Mouse (Mus musculus): Measurements from ENCODE around the gene S1pr3. TPM values are rescaled to one million over a fixed set of nuclear protein-coding genes. Genes with fewer than 3 reads are reported as not detected.

Gene S1pr3
- polyA plus RNA-seq, 1 experiment from 2014 or later: 41.2 TPM

- Histone ChIP-seq H3K9me3 (ENCODE audit: control insufficient read depth, low read length) (no peaks in the 10 kb centered on the region; the same call in 1 of the 2 replicates), H3K27ac (ENCODE audit: low read depth, low read length) (0 out of 2 replicates have a peak overlapping the region, but pooled peaks have one; percentile 9), H3K4me3 (ENCODE audit: low read depth, low read length) (no peak overlapping the region), H3K27me3 (ENCODE audit: control insufficient read depth, insufficient read depth, low read length) (no peaks in the 10 kb centered on the region), H3K36me3 (ENCODE audit: control insufficient read depth, insufficient read depth, low read length) (no peaks in the 10 kb centered on the region), H3K9ac (ENCODE audit: low read length) (no peak overlapping the region), H3K4me2 (peak overlapping the region; percentile 4; the same call in 1 of the 2 replicates), H3K4me1 (ENCODE audit: control insufficient read depth, insufficient read depth, low read length) (peaks cover 20% of the 10 kb centered on the region)
- 59% methylated on average over 4 of the region's 4 CpGs for WGBS
- DNase-seq (ENCODE audit: low spot score, missing footprints): no peak
- peak; percentile 69 for ATAC-seq (ENCODE audit: low FRiP score)
Measured at GRCm38 (mm10) chr13:51378126-51378525, 30.3 kb upstream of the S1pr3 start.

DNA sequence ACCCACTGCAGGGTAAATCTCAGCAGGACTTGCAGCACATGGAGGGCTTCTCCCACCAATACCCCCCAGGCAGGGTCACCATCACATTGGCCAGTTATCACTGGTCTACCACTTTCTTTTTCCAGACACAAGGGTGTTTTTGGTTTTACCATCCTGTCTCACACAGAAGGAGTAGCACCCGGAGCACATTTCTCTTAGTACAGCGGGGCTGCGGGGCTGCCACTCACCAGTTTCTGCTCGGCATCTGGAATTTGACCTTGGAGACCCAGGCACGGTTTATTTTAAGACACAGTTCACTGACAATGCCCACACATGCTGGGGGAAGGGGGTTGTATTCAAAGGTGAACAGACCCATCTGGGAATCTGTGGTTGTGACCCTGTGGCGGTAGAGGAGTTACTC, 28.8 kb upstream of the S1pr3 start:
- no peaks in the 10 kb centered on the region for H3K36me3 ChIP-seq (ENCODE audit: control insufficient read depth, insufficient read depth, low read length)
- ATAC-seq (ENCODE audit: low FRiP score) (no peak), DNase-seq (ENCODE audit: low spot score, missing footprints) (peak; percentile 92)
- peak overlapping the region; percentile 27; the same call in 1 of the 2 replicates for H3K27ac ChIP-seq (ENCODE audit: low read depth, low read length)
- H3K4me3 ChIP-seq (ENCODE audit: low read depth, low read length): no peak overlapping the region
- no peak overlapping the region for H3K9ac ChIP-seq (ENCODE audit: low read length)
- H3K27me3 ChIP-seq (ENCODE audit: control insufficient read depth, insufficient read depth, low read length): no peaks in the 10 kb centered on the region
- H3K4me2 ChIP-seq: no peak overlapping the region
- H3K4me1 ChIP-seq (ENCODE audit: control insufficient read depth, insufficient read depth, low read length): peaks cover 20% of the 10 kb centered on the region
- WGBS: 20% methylated on average over 6 of the region's 6 CpGs
- H3K9me3 ChIP-seq (ENCODE audit: control insufficient read depth, low read length): no peaks in the 10 kb centered on the region; the same call in 1 of the 2 replicates

DNA sequence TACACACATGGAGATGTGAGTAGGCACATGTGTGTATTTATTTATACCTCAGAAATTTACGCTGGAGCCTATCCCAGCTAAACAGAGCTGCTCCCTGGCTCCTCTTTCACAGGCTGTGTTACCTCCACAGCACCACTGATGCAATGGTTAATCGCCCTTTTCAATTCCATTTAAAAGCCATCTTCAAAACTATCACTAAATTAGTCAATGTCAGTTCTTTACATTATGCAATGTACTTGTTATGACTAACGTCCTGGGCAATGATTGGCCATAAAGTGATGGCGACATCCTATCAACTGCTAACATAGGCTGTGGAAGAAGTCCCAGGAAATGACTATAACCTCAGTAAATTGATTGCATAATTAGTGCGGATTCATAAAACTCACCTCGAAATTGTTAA, 26.9 kb upstream of the S1pr3 start:
- Histone ChIP-seq H3K9ac (ENCODE audit: low read length) (no peak overlapping the region), H3K27ac (ENCODE audit: low read depth, low read length) (no peak overlapping the region), H3K27me3 (ENCODE audit: control insufficient read depth, insufficient read depth, low read length) (no peaks in the 10 kb centered on the region), H3K4me2 (no peak overlapping the region), H3K4me3 (ENCODE audit: low read depth, low read length) (no peak overlapping the region), H3K4me1 (ENCODE audit: control insufficient read depth, insufficient read depth, low read length) (peaks cover 20% of the 10 kb centered on the region), H3K9me3 (ENCODE audit: control insufficient read depth, low read length) (no peaks in the 10 kb centered on the region; the same call in 1 of the 2 replicates), H3K36me3 (ENCODE audit: control insufficient read depth, insufficient read depth, low read length) (no peaks in the 10 kb centered on the region)
- ATAC-seq (ENCODE audit: low FRiP score): no peak
- 93% methylated on average over 6 of the region's 6 CpGs for WGBS
- no peak for DNase-seq (ENCODE audit: low spot score, missing footprints)

- ATAC-seq (ENCODE audit: low FRiP score) (no peak), DNase-seq (ENCODE audit: low spot score, missing footprints) (no peak)
- Histone ChIP-seq H3K9ac (ENCODE audit: low read length) (no peak overlapping the region), H3K9me3 (ENCODE audit: control insufficient read depth, low read length) (no peaks in the 10 kb centered on the region), H3K4me2 (no peak overlapping the region), H3K27ac (ENCODE audit: low read depth, low read length) (no peak overlapping the region), H3K27me3 (ENCODE audit: control insufficient read depth, insufficient read depth, low read length) (no peaks in the 10 kb centered on the region), H3K36me3 (ENCODE audit: control insufficient read depth, insufficient read depth, low read length) (no peaks in the 10 kb centered on the region), H3K4me1 (ENCODE audit: control insufficient read depth, insufficient read depth, low read length) (peaks cover 4% of the 10 kb centered on the region; the same call in 1 of the 2 replicates), H3K4me3 (ENCODE audit: low read depth, low read length) (no peak overlapping the region)
- WGBS: 65% methylated on average over 2 of the region's 2 CpGs
Measured at GRCm38 (mm10) chr13:51384899-51385298, 23.5 kb upstream of the S1pr3 start.

DNA sequence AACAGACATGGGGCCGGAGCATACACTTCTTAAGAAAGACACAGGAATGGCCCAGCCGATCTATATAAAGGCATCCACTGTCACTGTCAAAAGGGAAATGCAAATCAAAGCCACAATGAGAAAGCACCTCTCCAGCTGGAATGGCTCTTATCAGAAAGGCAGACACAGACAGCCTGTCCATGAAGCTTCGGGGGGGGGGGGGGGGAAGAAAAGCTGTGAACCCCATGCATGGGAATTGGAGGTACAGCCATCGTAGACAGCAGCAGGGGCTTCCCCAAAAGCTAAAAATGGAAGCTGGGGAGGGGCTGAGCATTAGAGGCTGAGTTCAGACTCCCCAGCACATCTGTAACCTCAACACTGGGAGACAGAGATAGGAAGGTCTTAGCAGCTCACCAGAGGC, 20.5 kb upstream of the S1pr3 start:
- Histone ChIP-seq H3K27me3 (ENCODE audit: control insufficient read depth, insufficient read depth, low read length) (no peaks in the 10 kb centered on the region), H3K27ac (ENCODE audit: low read depth, low read length) (no peak overlapping the region), H3K36me3 (ENCODE audit: control insufficient read depth, insufficient read depth, low read length) (no peaks in the 10 kb centered on the region), H3K4me3 (ENCODE audit: low read depth, low read length) (no peak overlapping the region), H3K9ac (ENCODE audit: low read length) (no peak overlapping the region), H3K4me1 (ENCODE audit: control insufficient read depth, insufficient read depth, low read length) (peaks cover 2% of the 10 kb centered on the region; the same call in 1 of the 2 replicates), H3K9me3 (ENCODE audit: control insufficient read depth, low read length) (no peaks in the 10 kb centered on the region), H3K4me2 (no peak overlapping the region)
- ATAC-seq (ENCODE audit: low FRiP score) (no peak), DNase-seq (ENCODE audit: low spot score, missing footprints) (no peak)
- 53% methylated on average over 4 of the region's 4 CpGs for WGBS

GRCm38 (mm10) chr13:51390398-51390797, 18.0 kb upstream of the S1pr3 start:
- Histone ChIP-seq H3K4me1 (ENCODE audit: control insufficient read depth, insufficient read depth, low read length) (peaks cover 2% of the 10 kb centered on the region; the same call in 1 of the 2 replicates), H3K9ac (ENCODE audit: low read length) (no peak overlapping the region), H3K4me2 (no peak overlapping the region), H3K27ac (ENCODE audit: low read depth, low read length) (no peak overlapping the region), H3K4me3 (ENCODE audit: low read depth, low read length) (no peak overlapping the region), H3K27me3 (ENCODE audit: control insufficient read depth, insufficient read depth, low read length) (no peaks in the 10 kb centered on the region), H3K36me3 (ENCODE audit: control insufficient read depth, insufficient read depth, low read length) (no peaks in the 10 kb centered on the region), H3K9me3 (ENCODE audit: control insufficient read depth, low read length) (no peaks in the 10 kb centered on the region; the same call in 1 of the 2 replicates)
- WGBS: 70% methylated on average over 4 of the region's 4 CpGs
- DNase-seq (ENCODE audit: low spot score, missing footprints) (no peak), ATAC-seq (ENCODE audit: low FRiP score) (no peak)

DNA sequence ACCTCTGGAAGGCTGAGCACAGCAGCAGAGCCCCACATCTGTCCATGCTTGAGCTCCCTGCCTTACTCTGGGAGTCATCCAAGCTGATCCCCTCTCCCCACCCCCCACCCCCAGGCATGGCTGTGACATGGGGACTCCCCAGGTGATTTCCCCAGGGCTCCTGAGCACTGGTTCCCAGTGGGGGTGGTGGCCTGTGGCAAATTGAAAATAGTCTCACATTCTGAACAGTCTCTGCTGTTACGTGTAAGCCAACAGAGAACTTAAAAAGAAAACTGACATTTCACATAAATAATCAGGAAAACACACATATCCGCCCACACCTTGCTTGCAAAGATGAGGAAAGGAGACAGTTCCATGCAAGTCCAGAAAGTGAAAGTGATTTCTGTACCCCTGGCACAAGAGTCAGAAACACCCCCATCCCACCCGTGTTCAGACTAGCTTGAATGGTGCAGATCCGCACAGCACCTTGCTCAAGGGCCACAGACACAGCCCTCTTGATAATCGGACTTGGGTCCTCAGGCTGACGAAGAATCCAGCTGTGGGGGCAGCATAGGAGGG, 17.0 kb upstream of the S1pr3 start:
- H3K4me3 ChIP-seq (ENCODE audit: low read depth, low read length): no peak overlapping the region
- H3K4me2 ChIP-seq: no peak overlapping the region
- ATAC-seq (ENCODE audit: low FRiP score): no peak
- H3K36me3 ChIP-seq (ENCODE audit: control insufficient read depth, insufficient read depth, low read length): no peaks in the 10 kb centered on the region
- no peak for DNase-seq (ENCODE audit: low spot score, missing footprints)
- H3K27ac ChIP-seq (ENCODE audit: low read depth, low read length): no peak overlapping the region
- WGBS: 89% methylated on average over 6 of the region's 6 CpGs
- H3K4me1 ChIP-seq (ENCODE audit: control insufficient read depth, insufficient read depth, low read length): peaks cover 2% of the 10 kb centered on the region; the same call in 1 of the 2 replicates
- H3K9me3 ChIP-seq (ENCODE audit: control insufficient read depth, low read length): no peaks in the 10 kb centered on the region; the same call in 1 of the 2 replicates
- no peaks in the 10 kb centered on the region for H3K27me3 ChIP-seq (ENCODE audit: control insufficient read depth, insufficient read depth, low read length)
- no peak overlapping the region for H3K9ac ChIP-seq (ENCODE audit: low read length)

DNA sequence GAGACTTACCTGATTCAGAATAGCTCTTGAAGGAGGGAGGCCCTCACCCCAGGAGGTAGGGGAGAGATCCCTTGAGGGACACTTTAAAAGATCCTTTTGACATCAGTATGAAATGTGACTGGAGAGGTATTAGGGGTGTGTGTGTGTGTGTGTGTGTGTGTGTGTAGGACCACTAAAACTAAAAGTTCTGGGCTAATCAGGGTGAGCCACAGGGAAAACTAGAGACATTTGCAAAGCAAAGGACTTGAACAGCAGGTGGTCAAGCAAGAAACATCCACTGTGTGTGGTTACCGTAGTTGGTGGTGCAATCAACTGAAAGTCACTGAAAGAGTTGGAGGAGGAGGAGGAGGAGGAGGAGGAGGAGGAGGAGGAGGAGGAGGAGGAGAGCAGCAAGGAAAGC, 16.2 kb upstream of the S1pr3 start:
- ATAC-seq (ENCODE audit: low FRiP score) (no peak), DNase-seq (ENCODE audit: low spot score, missing footprints) (no peak)
- H3K4me2 ChIP-seq: no peak overlapping the region
- H3K4me3 ChIP-seq (ENCODE audit: low read depth, low read length): no peak overlapping the region
- peaks cover 2% of the 10 kb centered on the region; the same call in 1 of the 2 replicates for H3K4me1 ChIP-seq (ENCODE audit: control insufficient read depth, insufficient read depth, low read length)
- H3K27me3 ChIP-seq (ENCODE audit: control insufficient read depth, insufficient read depth, low read length): no peaks in the 10 kb centered on the region
- no peaks in the 10 kb centered on the region; the same call in 1 of the 2 replicates for H3K9me3 ChIP-seq (ENCODE audit: control insufficient read depth, low read length)
- H3K9ac ChIP-seq (ENCODE audit: low read length): no peak overlapping the region
- no peaks in the 10 kb centered on the region for H3K36me3 ChIP-seq (ENCODE audit: control insufficient read depth, insufficient read depth, low read length)
- WGBS: 20% methylated on average over 1 of the region's 1 CpGs
- no peak overlapping the region for H3K27ac ChIP-seq (ENCODE audit: low read depth, low read length)

DNA sequence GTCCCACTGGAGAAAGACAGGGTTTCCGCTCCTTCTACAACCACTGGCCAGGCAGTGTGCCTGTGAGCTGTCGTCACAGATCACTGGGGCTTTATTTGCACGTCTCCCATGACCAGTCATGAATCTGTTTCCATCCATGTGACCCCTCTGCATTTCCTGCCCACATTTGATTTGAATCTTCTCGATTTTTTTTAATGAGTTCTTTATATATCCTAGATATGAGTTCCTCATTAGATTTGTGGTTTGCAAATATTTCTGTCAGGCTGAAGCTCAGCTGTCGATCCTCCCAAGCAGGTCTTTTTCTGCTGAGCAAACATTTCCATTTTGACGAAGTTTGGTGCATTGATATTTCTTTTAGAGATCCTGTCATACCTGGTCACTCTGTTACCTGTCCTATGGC, 10.6 kb upstream of the S1pr3 start:
- no peaks in the 10 kb centered on the region for H3K27me3 ChIP-seq (ENCODE audit: control insufficient read depth, insufficient read depth, low read length)
- H3K9me3 ChIP-seq (ENCODE audit: control insufficient read depth, low read length): no peaks in the 10 kb centered on the region; the same call in 1 of the 2 replicates
- H3K4me2 ChIP-seq: no peak overlapping the region
- no peak overlapping the region for H3K9ac ChIP-seq (ENCODE audit: low read length)
- 85% methylated on average over 6 of the region's 6 CpGs for WGBS
- no peak overlapping the region for H3K27ac ChIP-seq (ENCODE audit: low read depth, low read length)
- H3K4me3 ChIP-seq (ENCODE audit: low read depth, low read length): no peak overlapping the region
- DNase-seq (ENCODE audit: low spot score, missing footprints) (no peak), ATAC-seq (ENCODE audit: low FRiP score) (no peak)
- H3K36me3 ChIP-seq (ENCODE audit: control insufficient read depth, insufficient read depth, low read length): no peaks in the 10 kb centered on the region
- H3K4me1 ChIP-seq (ENCODE audit: control insufficient read depth, insufficient read depth, low read length): peaks cover 4% of the 10 kb centered on the region
